Comparison of ENCODE assay signal across 36 mouse cellular contexts in the genomic region with DNA sequence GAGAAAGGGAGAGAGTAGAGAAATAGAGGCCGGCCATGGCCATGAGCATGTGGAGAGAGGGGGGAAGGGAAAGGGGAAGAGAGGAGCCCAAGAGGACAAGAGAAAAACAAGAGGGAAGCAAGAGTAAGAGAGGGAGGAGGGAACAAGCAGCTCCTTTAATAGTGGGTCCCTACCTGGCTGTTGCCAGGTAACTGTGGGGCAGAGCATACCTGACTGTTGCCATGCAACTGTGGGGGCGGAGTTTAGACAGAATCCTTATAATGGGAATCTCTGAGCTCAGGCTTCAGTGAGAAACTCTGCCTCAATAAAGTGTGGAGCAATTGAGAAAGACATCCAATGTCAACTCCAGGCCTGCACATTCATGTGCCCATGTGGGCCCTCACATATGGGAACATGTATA. TPM values are rescaled to one million over a fixed set of nuclear protein-coding genes. Genes with fewer than 3 reads are reported as not detected.
"Had no signal": no experiment of that assay in that cellular context is flagged by ENCODE, and none has a peak within 500 bp of the region (broad histone marks: within the 10 kb centered on the region; RNA-seq: fewer than 3 reads in every experiment).

No protein-coding gene starts in this region.

- H3K27me3 ChIP-seq: heart, embryonic 12.5 days; hindbrain, embryonic 12.5 days; intestine, embryonic 15.5 days; limb, embryonic 12.5 days; liver, embryonic 13.5 days had no signal

- H3K27ac ChIP-seq: gastrocnemius, adult 2 months; heart, embryonic 10.5 days; hindbrain, embryonic 10.5 days; hindbrain, embryonic 12.5 days; hindbrain, embryonic 14.5 days; intestine, embryonic 15.5 days; left cerebral cortex, adult 2 months; limb, embryonic 10.5 days; limb, embryonic 12.5 days; liver, embryonic 13.5 days had no signal

- DNase-seq: gastrocnemius, adult 2 months; gastrocnemius, postnatal 10 days; gastrocnemius, postnatal 25 days; heart, adult 18-20 months; heart, postnatal 10 days; heart, postnatal 4 days; kidney, adult 18-20 months; kidney, adult 8-10 months; kidney, postnatal 10 days; kidney, postnatal 25 days; kidney, postnatal 4 days; liver; liver, embryonic 13.5 days had no signal

- H3K4me3 ChIP-seq: gastrocnemius, adult 2 months; heart, embryonic 10.5 days; heart, embryonic 12.5 days; hindbrain, embryonic 10.5 days; hindbrain, embryonic 12.5 days; intestine, embryonic 15.5 days; left cerebral cortex, adult 2 months; limb, embryonic 10.5 days; limb, embryonic 12.5 days; liver, embryonic 13.5 days had no signal

- H3K4me1 ChIP-seq: heart, embryonic 10.5 days; heart, embryonic 12.5 days; hindbrain, embryonic 10.5 days; hindbrain, embryonic 12.5 days; intestine, embryonic 15.5 days; limb, embryonic 10.5 days; limb, embryonic 12.5 days; liver, embryonic 13.5 days had no signal

- H3K36me3 ChIP-seq: heart, embryonic 10.5 days; heart, embryonic 12.5 days; hindbrain, embryonic 10.5 days; hindbrain, embryonic 12.5 days; intestine, embryonic 15.5 days; limb, embryonic 10.5 days; limb, embryonic 12.5 days; liver, embryonic 13.5 days had no signal

- H3K9me3 ChIP-seq: heart, embryonic 10.5 days; heart, embryonic 12.5 days; hindbrain, embryonic 10.5 days; hindbrain, embryonic 12.5 days; intestine, embryonic 15.5 days; limb, embryonic 10.5 days; limb, embryonic 12.5 days; liver, embryonic 13.5 days had no signal

- ATAC-seq: hindbrain, embryonic 16.5 days; inflammation-experienced regulatory T-cells, adult 6 months; intestine, embryonic 15.5 days; intestine, postnatal 0 days had no signal

- H3K4me2 ChIP-seq: heart, embryonic 12.5 days; hindbrain, embryonic 12.5 days; hindbrain, embryonic 14.5 days; intestine, embryonic 15.5 days; limb, embryonic 12.5 days; liver, embryonic 11.5 days; liver, embryonic 13.5 days had no signal

- H3K9ac ChIP-seq: heart, embryonic 12.5 days; hindbrain, embryonic 12.5 days; hindbrain, embryonic 14.5 days; intestine, embryonic 15.5 days; limb, embryonic 12.5 days; liver, embryonic 13.5 days had no signal

RNA-seq across cellular contexts. Expression of gene Tmc1, which starts 38.9 kb away (rescaled TPM):
- total RNA-seq: gastrocnemius, adult 2 months; gastrocnemius, postnatal 10 days; gastrocnemius, postnatal 25 days; gastrocnemius, postnatal 4 days; granulocyte monocyte progenitor cell, adult 5-6 weeks; heart, adult 18-20 months; heart, adult 8-10 months; heart, postnatal 10 days; heart, postnatal 25 days; heart, postnatal 4 days; layer of hippocampus, adult 8-10 months; layer of hippocampus, postnatal 10 days; layer of hippocampus, postnatal 25 days; left cerebral cortex, postnatal 14 days had no signal
- polyA plus RNA-seq: heart, embryonic 10.5 days; heart, embryonic 12.5 days; heart, embryonic 14.5 days; heart, embryonic 16.5 days; intestine, postnatal 0 days; limb, embryonic 10.5 days had no signal
